Mouse (Mus musculus): Measurements from ENCODE around the gene Kndc1.

GRCm38 (mm10) chr7:139940476-139941209 lies 46.1 kb downstream of the Kndc1 start:
- no peak for TF ChIP-seq GATA1 (IDR thresholded peaks at IDR 0.05; ENCODE audit: low read length)
- TF ChIP-seq TAL1 (IDR thresholded peaks at IDR 0.05; ENCODE audit: low read length) = no peak
